Mouse (Mus musculus): ENCODE results near the gene Zfp287. TPM values are rescaled to one million over a fixed set of nuclear protein-coding genes. Genes with fewer than 3 reads are reported as not detected.
"Not testable (repeated sequence)": the region's sequence is repeated elsewhere in the genome, so short reads cannot be mapped to it uniquely, and the experiment has no call there.

Gene Zfp287
- 10 to 100 TPM; 15.8 to 16.7 TPM for total RNA-seq (2021)
- long read RNA-seq, experiment 1, partial matches to known transcripts, result 0 of 7 reads
- long read RNA-seq, experiment 1, other reads (novel, unspliced or antisense), result 7 of 7 reads
- long read RNA-seq, experiment 2, partial matches to known transcripts, result 0 of 9 reads
- long read RNA-seq, experiment 2, other reads (novel, unspliced or antisense), result 9 of 9 reads

GRCm38 (mm10) chr11:62731311-62732021 lies at the start of gene Zfp287:
Gene Zfp287, minus strand, starts transcription at chr11:62731905.
- peak; percentile 92 to 93 for DNase-seq (ENCODE audit: low spot score in 2 of 2)
- intact Hi-C loops (cut with DNase I), result no loop called here

- peak in 1 of 2 experiments; percentile 37 for DNase-seq (ENCODE audit: low spot score in 2 of 2)
- intact Hi-C loops (cut with DNase I), result no loop called here
Measured at GRCm38 (mm10) chr11:62776510-62776909, 44.8 kb upstream of the Zfp287 start.

- intact Hi-C loops (cut with DNase I), result no loop called here
- no peak for DNase-seq (ENCODE audit: low spot score in 2 of 2)
Measured at GRCm38 (mm10) chr11:62760755-62761457, 29.2 kb upstream of the Zfp287 start.

- intact Hi-C loops (cut with DNase I), result loop anchor here (1.0 to 10.0 kb wide), 3 partner anchors 93 to 406 kb away; no protein-coding TSS in a partner anchor
- DNase-seq (ENCODE audit: low spot score in 2 of 2), result no peak
Measured at GRCm38 (mm10) chr11:62758491-62758890, 26.8 kb upstream of the Zfp287 start.

GRCm38 (mm10) chr11:62757906-62758305 lies 26.2 kb upstream of the Zfp287 start:
- no peak for DNase-seq (ENCODE audit: low spot score in 2 of 2)
- intact Hi-C loops (cut with DNase I), result loop anchor here (1.0 to 10.0 kb wide), 4 partner anchors 51 to 407 kb away; no protein-coding TSS in a partner anchor

- intact Hi-C loops (cut with DNase I), result loop anchor here (2.0 to 10.0 kb wide), 3 partner anchors 52 to 408 kb away; no protein-coding TSS in a partner anchor
Measured at GRCm38 (mm10) chr11:62757143-62757507, 25.4 kb upstream of the Zfp287 start.

GRCm38 (mm10) chr11:62756456-62757142 lies 24.9 kb upstream of the Zfp287 start:
- intact Hi-C loops (cut with DNase I), result loop anchor here (2.0 to 10.0 kb wide), 3 partner anchors 52 to 408 kb away; no protein-coding TSS in a partner anchor

More at GRCm38 (mm10) chr11:62757143-62757507, 25.4 kb upstream of the Zfp287 start:
- no peak for DNase-seq (ENCODE audit: low spot score in 2 of 2)

GRCm38 (mm10) chr11:62752780-62753179 lies 21.1 kb upstream of the Zfp287 start, which contains the start of gene Gm10428:
Gene Gm10428, plus strand, starts transcription at chr11:62753100.
- no peak for DNase-seq (ENCODE audit: low spot score in 2 of 2)
- intact Hi-C loops (cut with DNase I), result loop anchor here (10.0 kb wide), 2 partner anchors 382 to 412 kb away; no protein-coding TSS in a partner anchor

More at GRCm38 (mm10) chr11:62756456-62757142, 24.9 kb upstream of the Zfp287 start:
- peak; percentile 89 to 90 for DNase-seq (ENCODE audit: low spot score in 2 of 2)

- DNase-seq (ENCODE audit: low spot score in 2 of 2), result no peak
- intact Hi-C loops (cut with DNase I), result loop anchor here (10.0 kb wide), 2 partner anchors 383 to 413 kb away; no protein-coding TSS in a partner anchor
Measured at GRCm38 (mm10) chr11:62752191-62752590, 20.5 kb upstream of the Zfp287 start.

GRCm38 (mm10) chr11:62749445-62749844 lies 17.7 kb upstream of the Zfp287 start:
- DNase-seq (ENCODE audit: low spot score in 2 of 2); intact Hi-C loops (cut with DNase I): not testable (repeated sequence)

GRCm38 (mm10) chr11:62748062-62748461 lies 16.4 kb upstream of the Zfp287 start:
- DNase-seq (ENCODE audit: low spot score in 2 of 2), result no peak
- intact Hi-C loops (cut with DNase I), result no loop called here

- intact Hi-C loops (cut with DNase I), result no loop called here
Measured at GRCm38 (mm10) chr11:62747227-62747626, 15.5 kb upstream of the Zfp287 start.

GRCm38 (mm10) chr11:62746001-62746533 lies 14.4 kb upstream of the Zfp287 start:
- peak; percentile 68 to 70 for DNase-seq (ENCODE audit: low spot score in 2 of 2)
- intact Hi-C loops (cut with DNase I), result no loop called here

More at GRCm38 (mm10) chr11:62747227-62747626, 15.5 kb upstream of the Zfp287 start:
- DNase-seq (ENCODE audit: low spot score in 2 of 2), result no peak

GRCm38 (mm10) chr11:62744103-62744502 lies 12.4 kb upstream of the Zfp287 start:
- intact Hi-C loops (cut with DNase I), result no loop called here
- peak; percentile 69 to 80 for DNase-seq (ENCODE audit: low spot score in 2 of 2)

GRCm38 (mm10) chr11:62742261-62742957 lies 10.7 kb upstream of the Zfp287 start:
- intact Hi-C loops (cut with DNase I), result no loop called here
- DNase-seq (ENCODE audit: low spot score in 2 of 2), result no peak

GRCm38 (mm10) chr11:62741186-62741585 lies 9.5 kb upstream of the Zfp287 start:
- intact Hi-C loops (cut with DNase I), result no loop called here
- DNase-seq (ENCODE audit: low spot score in 2 of 2), result no peak

- intact Hi-C loops (cut with DNase I), result no loop called here
- DNase-seq (ENCODE audit: low spot score in 2 of 2), result no peak
Measured at GRCm38 (mm10) chr11:62732665-62733064, 960 bp upstream of the Zfp287 start.

- no peak for DNase-seq (ENCODE audit: low spot score in 2 of 2)
- intact Hi-C loops (cut with DNase I), result no loop called here
Measured at GRCm38 (mm10) chr11:62732022-62732387, 300 bp upstream of the Zfp287 start.
